Mouse (Mus musculus) C2C12 (cell line): ENCODE measurements around the gene Malrd1. TPM values are rescaled to one million over a fixed set of nuclear protein-coding genes. Genes with fewer than 3 reads are reported as not detected.

Source experiments
- H3K27me3 ChIP-seq: one replicate; pipeline ENCODE4 v1.6.1; 2011; ENCODE audit not compliant: control insufficient read depth, insufficient read depth, insufficient read length
- H3K36me3 ChIP-seq: one replicate; pipeline ENCODE4 v1.6.1; 2011; ENCODE audit not compliant: control insufficient read depth, insufficient read depth
- H3K4me3 ChIP-seq: one replicate; pipeline ENCODE4 v1.5.1; 2011; ENCODE audit warnings: mild to moderate bottlenecking, control low read depth; ENCODE audit not compliant: poor library complexity, insufficient read depth, severe bottlenecking
- H3K79me2 ChIP-seq: one replicate; pipeline ENCODE4 v1.6.1; 2011; ENCODE audit not compliant: control insufficient read depth, insufficient read depth
- H3K79me3 ChIP-seq: one replicate; pipeline ENCODE4 v1.6.1; 2011; ENCODE audit warnings: low read depth, control low read depth
- H3ac ChIP-seq: one replicate; pipeline ENCODE3; 2011; ENCODE audit warnings: low read depth; ENCODE audit not compliant: control insufficient read depth, insufficient read length
- CTCF ChIP-seq: IDR thresholded peaks from one replicate; pipeline ENCODE4 v1.5.1; 2011; ENCODE audit not compliant: control insufficient read depth, insufficient read depth, insufficient read length
- MAX ChIP-seq: IDR thresholded peaks from one replicate; pipeline ENCODE4 v1.6.1; 2011; ENCODE audit warnings: mild to moderate bottlenecking, control low read depth
- MYOG ChIP-seq: IDR thresholded peaks from one replicate; pipeline ENCODE4 v1.6.1; 2011; ENCODE audit not compliant: control insufficient read depth, insufficient read length; ENCODE audit errors: extremely low read depth
- USF1 ChIP-seq: IDR thresholded peaks from one replicate; pipeline ENCODE4 v1.6.1; 2011; ENCODE audit warnings: low read depth, mild to moderate bottlenecking, control low read depth, moderate library complexity
- polyA plus RNA-seq: library from polyadenylated mRNA; unstranded; fragments of >200 nt; fragmentation: generic; extraction: Trizol; gene quantifications from one replicate; pipeline ENCODE4 v1.2.1, GENCODE M21; 2012; ENCODE audit warnings: missing spikeins

Gene Malrd1
- polyA plus RNA-seq, 1 experiment = not detected

DNA sequence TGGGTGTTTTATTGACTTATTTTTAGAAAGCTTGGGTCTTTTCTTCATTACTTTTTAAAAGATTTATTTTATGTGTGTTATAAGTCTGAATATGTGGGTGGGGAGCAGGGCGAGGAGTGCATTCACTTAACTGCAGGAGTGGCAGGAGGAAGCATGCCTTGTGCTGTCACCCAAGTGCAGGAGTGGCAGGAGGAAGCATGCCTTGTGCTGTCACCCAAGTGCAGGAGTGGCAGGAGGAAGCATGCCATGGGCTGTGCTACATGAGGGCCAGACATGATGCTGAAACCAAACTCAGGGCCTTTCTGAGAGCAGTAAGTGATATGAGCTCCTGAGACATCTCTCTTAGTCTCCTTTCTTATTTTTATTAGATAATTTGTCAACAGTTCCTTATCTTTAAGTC, 726.0 kb downstream of the Malrd1 start:
- Histone ChIP-seq H3K4me3 (no peak overlapping the region), H3K79me2 (no peaks in the 10 kb centered on the region)
- TF ChIP-seq MAX = no peak
- no peak for TF ChIP-seq MYOG
- no peak for TF ChIP-seq USF1
- TF ChIP-seq CTCF = no peak

More for the DNA sequence above, 726.0 kb downstream of the Malrd1 start:
- no peaks in the 10 kb centered on the region for H3K79me3 ChIP-seq
- no peaks in the 10 kb centered on the region for H3K27me3 ChIP-seq
- H3ac ChIP-seq = no peak overlapping the region
- H3K36me3 ChIP-seq = no peaks in the 10 kb centered on the region
